Mouse (Mus musculus) cerebellum, adult 18-20 months (tissue): ENCODE measurements at regions not wholly inside any gene's neighbourhood (a gene's known extent, or its start where the extent isn't known, plus 50 kb on each side); places are given as distances from the start of the nearest gene placed in this dataset.
"Not testable (repeated sequence)": the region's sequence is repeated elsewhere in the genome, so short reads cannot be mapped to it uniquely, and the experiment has no call there.

Source experiments
- DNase-seq, 2 experiments: peaks; one replicate each; pipeline ENCODE4 v3.0.0; 2021

- DNase-seq, result no peak
Observed at GRCm38 (mm10) chr3:17001871-17002270, 946.3 kb upstream of the Cypt12 start.

- peak; percentile 61 to 75 for DNase-seq
Observed at GRCm38 (mm10) chr3:17003136-17003535, 945.1 kb upstream of the Cypt12 start.

- DNase-seq, result no peak
Observed at GRCm38 (mm10) chr3:17014184-17015048, 933.8 kb upstream of the Cypt12 start.

GRCm38 (mm10) chr3:17050811-17051210 is 897.4 kb upstream of the Cypt12 start:
- no peak for DNase-seq

GRCm38 (mm10) chr3:17058381-17058780 is 889.8 kb upstream of the Cypt12 start:
- DNase-seq, result not testable (repeated sequence)

- not testable (repeated sequence) for DNase-seq
Observed at GRCm38 (mm10) chr3:17106261-17106660, 841.9 kb upstream of the Cypt12 start.
